Mouse (Mus musculus): ENCODE measurements around the gene Tmem88. TPM values are rescaled to one million over a fixed set of nuclear protein-coding genes. Genes with fewer than 3 reads are reported as not detected.

Tmem88 gene
- total and polyA plus RNA-seq, 3 experiments: 0.16 to 0.25 TPM; not detected in 1

- in situ Hi-C loops (cut with MboI; ENCODE audit: low pct_ligation_motif_present, low pct_unique_long_range_greater_than_20kb, low sequenced_read_pairs): no loop called here
- no peaks in the 10 kb centered on the region for H3K36me3 ChIP-seq (replicated peaks in 1 of 2; ENCODE audit: control insufficient read depth in 1 of 2, insufficient read depth in 1 of 2, low read length in 1 of 2)
- H3K4me2 ChIP-seq (ENCODE audit: insufficient read depth, low read depth, poor library complexity, severe bottlenecking): no peak overlapping the region
- peaks cover under 1 to 4% of the 10 kb centered on the region in 2 experiments for H3K4me1 ChIP-seq (ENCODE audit: control insufficient read depth in 1 of 2, insufficient read depth in 2 of 2)
- H3K9me3 ChIP-seq (replicated peaks; ENCODE audit: low read length): no peaks in the 10 kb centered on the region
- dilution Hi-C loops (cut with MboI; ENCODE audit: extremely low pct_ligation_motif_present, extremely low pct_unique_long_range_greater_than_20kb, low sequenced_read_pairs): no loop called here
- H3K79me2 ChIP-seq (replicated peaks; ENCODE audit: control insufficient read depth, extremely low read depth, insufficient read depth, poor library complexity, severe bottlenecking): no peaks in the 10 kb centered on the region
- H3K27ac ChIP-seq (ENCODE audit: insufficient read depth, low read depth): no peak overlapping the region
- TF ChIP-seq ELF1 (IDR thresholded peaks at IDR 0.05; ENCODE audit: low read depth, low read length) (no peak), BHLHE40 (IDR thresholded peaks at IDR 0.05; ENCODE audit: low read depth, low read length) (no peak), CHD2 (IDR thresholded peaks at IDR 0.05; ENCODE audit: low read length) (no peak), NELFE (IDR thresholded peaks at IDR 0.05; ENCODE audit: low read depth, low read length) (no peak), IRF4 (IDR thresholded peaks at IDR 0.05; ENCODE audit: low read depth, low read length) (no peak), PAX5 (IDR thresholded peaks at IDR 0.05; ENCODE audit: low read length) (no peak), POLR2A (IDR thresholded peaks at IDR 0.05; ENCODE audit: low read depth, low read length) (no peak), CHD1 (IDR thresholded peaks at IDR 0.05; ENCODE audit: low read depth, low read length) (no peak)
- no peak overlapping the region for H3K4me3 ChIP-seq (replicated peaks in 1 of 3; ENCODE audit: low read depth in 2 of 3, low read length in 2 of 3, poor library complexity in 1 of 3)
- no peak for DNase-seq (ENCODE audit: extremely low read depth)
- peaks cover 73% of the 10 kb centered on the region for H3K27me3 ChIP-seq (replicated peaks)
- H3K9ac ChIP-seq (ENCODE audit: insufficient read depth, low read depth): no peak overlapping the region
These were observed 39.3 kb upstream of the Tmem88 start for GRCm38 (mm10) chr11:69437291-69437690.

- H3K79me2 ChIP-seq (replicated peaks; ENCODE audit: control insufficient read depth, extremely low read depth, insufficient read depth, poor library complexity, severe bottlenecking): no peaks in the 10 kb centered on the region
These were observed 35.2 kb upstream of the Tmem88 start for GRCm38 (mm10) chr11:69433189-69433588.

GRCm38 (mm10) chr11:69432640-69432982, 34.6 kb upstream of the Tmem88 start:
- Histone ChIP-seq H3K9me3 (replicated peaks; ENCODE audit: low read length) (no peaks in the 10 kb centered on the region), H3K27ac (ENCODE audit: insufficient read depth, low read depth) (no peak overlapping the region), H3K79me2 (replicated peaks; ENCODE audit: control insufficient read depth, extremely low read depth, insufficient read depth, poor library complexity, severe bottlenecking) (no peaks in the 10 kb centered on the region), H3K36me3 (replicated peaks in 1 of 2; ENCODE audit: control insufficient read depth in 1 of 2, insufficient read depth in 1 of 2, low read length in 1 of 2) (no peaks in the 10 kb centered on the region), H3K4me1 (ENCODE audit: control insufficient read depth in 1 of 2, insufficient read depth in 2 of 2) (peaks cover 6 to 18% of the 10 kb centered on the region in 2 experiments), H3K4me2 (ENCODE audit: insufficient read depth, low read depth, poor library complexity, severe bottlenecking) (no peak overlapping the region), H3K27me3 (replicated peaks) (peaks cover 52% of the 10 kb centered on the region), H3K9ac (ENCODE audit: insufficient read depth, low read depth) (no peak overlapping the region), H3K4me3 (replicated peaks in 1 of 3; ENCODE audit: low read depth in 2 of 3, low read length in 2 of 3, poor library complexity in 1 of 3) (no peak overlapping the region)
- dilution Hi-C loops (cut with MboI; ENCODE audit: extremely low pct_ligation_motif_present, extremely low pct_unique_long_range_greater_than_20kb, low sequenced_read_pairs): no loop called here
- TF ChIP-seq ZC3H11A (IDR thresholded peaks at IDR 0.05; ENCODE audit: low read depth, low read length) (no peak), KAT2A (IDR thresholded peaks at IDR 0.05; ENCODE audit: insufficient replicate concordance, low read length) (no peak), MXI1 (IDR thresholded peaks at IDR 0.05; ENCODE audit: low read depth, low read length) (no peak), GABPA (IDR thresholded peaks at IDR 0.05; ENCODE audit: insufficient replicate concordance, low read depth, low read length) (no peak), E2F4 (IDR thresholded peaks at IDR 0.05; ENCODE audit: insufficient replicate concordance, low read depth, low read length) (no peak), NELFE (IDR thresholded peaks at IDR 0.05; ENCODE audit: low read depth, low read length) (no peak), ELF1 (IDR thresholded peaks at IDR 0.05; ENCODE audit: low read depth, low read length) (no peak), CHD2 (IDR thresholded peaks at IDR 0.05; ENCODE audit: low read length) (no peak), MAFK (IDR thresholded peaks at IDR 0.05; ENCODE audit: insufficient replicate concordance, low read length) (no peak), CTCF (conservative IDR thresholded peaks at IDR 0.05 in 1 of 2, IDR thresholded peaks at IDR 0.05 in 1 of 2; ENCODE audit: low read depth in 2 of 2, low read length in 2 of 2) (no peak), RAD21 (IDR thresholded peaks at IDR 0.05; ENCODE audit: low read depth, low read length) (no peak), PAX5 (IDR thresholded peaks at IDR 0.05; ENCODE audit: low read length) (no peak), JUND (conservative IDR thresholded peaks at IDR 0.05; ENCODE audit: low read depth, low read length) (no peak), UBTF (IDR thresholded peaks at IDR 0.05; ENCODE audit: low read depth, low read length) (no peak), MAZ (IDR thresholded peaks at IDR 0.05; ENCODE audit: low read depth, low read length) (no peak), TCF12 (IDR thresholded peaks at IDR 0.05; ENCODE audit: low read depth, low read length) (no peak)
- in situ Hi-C loops (cut with MboI; ENCODE audit: low pct_ligation_motif_present, low pct_unique_long_range_greater_than_20kb, low sequenced_read_pairs): loop anchor here (5.0 kb wide), 1 partner anchor 35 kb away; the partner anchor contains the start of genes Cyb5d1, Naa38 and Tmem88
- no peak for DNase-seq (ENCODE audit: extremely low read depth)

More at GRCm38 (mm10) chr11:69433189-69433588, 35.2 kb upstream of the Tmem88 start:
- Histone ChIP-seq H3K4me3 (replicated peaks in 1 of 3; ENCODE audit: low read depth in 2 of 3, low read length in 2 of 3, poor library complexity in 1 of 3) (no peak overlapping the region), H3K27me3 (replicated peaks) (peaks cover 55% of the 10 kb centered on the region), H3K27ac (ENCODE audit: insufficient read depth, low read depth) (no peak overlapping the region), H3K4me1 (ENCODE audit: control insufficient read depth in 1 of 2, insufficient read depth in 2 of 2) (peaks cover 6 to 18% of the 10 kb centered on the region in 2 experiments), H3K9ac (ENCODE audit: insufficient read depth, low read depth) (no peak overlapping the region), H3K9me3 (replicated peaks; ENCODE audit: low read length) (no peaks in the 10 kb centered on the region), H3K4me2 (ENCODE audit: insufficient read depth, low read depth, poor library complexity, severe bottlenecking) (no peak overlapping the region), H3K36me3 (replicated peaks in 1 of 2; ENCODE audit: control insufficient read depth in 1 of 2, insufficient read depth in 1 of 2, low read length in 1 of 2) (no peaks in the 10 kb centered on the region)
- dilution Hi-C loops (cut with MboI; ENCODE audit: extremely low pct_ligation_motif_present, extremely low pct_unique_long_range_greater_than_20kb, low sequenced_read_pairs) (no loop called here), in situ Hi-C loops (cut with MboI; ENCODE audit: low pct_ligation_motif_present, low pct_unique_long_range_greater_than_20kb, low sequenced_read_pairs) (loop anchor here (5.0 kb wide), 1 partner anchor 36 kb away; the partner anchor contains the start of genes Cyb5d1, Naa38 and Tmem88)
- DNase-seq (ENCODE audit: extremely low read depth): no peak
- no peak for TF ChIP-seq UBTF (IDR thresholded peaks at IDR 0.05; ENCODE audit: low read depth, low read length)
- TF ChIP-seq KAT2A (IDR thresholded peaks at IDR 0.05; ENCODE audit: insufficient replicate concordance, low read length): no peak
- TF ChIP-seq E2F4 (IDR thresholded peaks at IDR 0.05; ENCODE audit: insufficient replicate concordance, low read depth, low read length): no peak
- TF ChIP-seq SIN3A (IDR thresholded peaks at IDR 0.05; ENCODE audit: low read length): no peak
- no peak for TF ChIP-seq ETS1 (conservative IDR thresholded peaks at IDR 0.05; ENCODE audit: low read depth, low read length)
- TF ChIP-seq JUN (IDR thresholded peaks at IDR 0.05; ENCODE audit: insufficient read depth, low read depth, low read length): no peak
- no peak for TF ChIP-seq MAFK (IDR thresholded peaks at IDR 0.05; ENCODE audit: insufficient replicate concordance, low read length)
- TF ChIP-seq ZMIZ1 (IDR thresholded peaks at IDR 0.05; ENCODE audit: low read depth, low read length): no peak
- no peak for TF ChIP-seq CTCF (conservative IDR thresholded peaks at IDR 0.05 in 1 of 2, IDR thresholded peaks at IDR 0.05 in 1 of 2; ENCODE audit: low read depth in 2 of 2, low read length in 2 of 2)

Measured in CH12.LX (cell line).